Mouse (Mus musculus) spleen, adult 2 months (tissue): ENCODE results near the gene Srp68. TPM values are rescaled to one million over a fixed set of nuclear protein-coding genes. Genes with fewer than 3 reads are reported as not detected.
A peak's percentile ranks its signal among the peaks of the same experiment; 100 is the strongest.

Experiments
- DNase-seq, 2 experiments: peaks; one replicate each; pipeline versions ENCODE4 v3.0.0 to v3.0.0-alpha.2; 2012 to 2021; ENCODE audit warnings: low spot score in 2 of 2, low read depth in 1 of 2
- H3K27ac ChIP-seq: fragments of 200-500 bp; 2 replicates; pipeline ENCODE4 v1.5.1; 2012; ENCODE audit warnings: low read length, inconsistent platforms; ENCODE audit not compliant: insufficient read depth
- H3K27me3 ChIP-seq: fragments of 200-500 bp; 2 replicates; pipeline ENCODE4 v1.6.1; 2012; ENCODE audit warnings: mild to moderate bottlenecking, moderate library complexity, low read length, inconsistent platforms; ENCODE audit not compliant: control insufficient read depth, insufficient read depth
- H3K36me3 ChIP-seq: fragments of 200-500 bp; 2 replicates; pipeline ENCODE4 v1.6.1; 2012; ENCODE audit warnings: mild to moderate bottlenecking, low read length, inconsistent platforms; ENCODE audit not compliant: control insufficient read depth, insufficient read depth
- H3K4me1 ChIP-seq: fragments of 200-500 bp; 2 replicates; pipeline ENCODE4 v1.6.1; 2011; ENCODE audit warnings: inconsistent platforms; ENCODE audit not compliant: control insufficient read depth, insufficient read depth, insufficient read length
- H3K4me3 ChIP-seq: fragments of 200-500 bp; 2 replicates; pipeline ENCODE4 v1.5.1; 2011; ENCODE audit warnings: mild to moderate bottlenecking, inconsistent platforms; ENCODE audit not compliant: insufficient read depth, insufficient read length; ENCODE audit errors: extremely low read depth
- CTCF ChIP-seq: fragments of 200-500 bp; IDR thresholded peaks from 2 replicates; pipeline ENCODE4 v1.5.1; 2011; ENCODE audit warnings: mild to moderate bottlenecking, inconsistent platforms; ENCODE audit not compliant: insufficient read depth, insufficient read length, insufficient replicate concordance; ENCODE audit errors: extremely low read depth
- POLR2A ChIP-seq: fragments of 200-500 bp; IDR thresholded peaks from 2 replicates; pipeline ENCODE4 v1.6.1; 2011; ENCODE audit warnings: low read depth, low read length, inconsistent platforms
- WGBS: fragments of 180-500 bp; shearing (Covaris S2); methylation state at CpG from one replicate; pipeline ENCODE4 v1.1.7; 2018; 5-methylcytosine and 5-hydroxymethylcytosine counted together
- polyA plus RNA-seq: library from polyadenylated mRNA; depleted of rRNA; stranded (reverse); fragments of >200 nt; gene quantifications from 2 replicates; pipeline ENCODE4 v1.2.3, GENCODE M21; 2012

Gene Srp68
- polyA plus RNA-seq, 1 experiment = 25.4 TPM

DNA sequence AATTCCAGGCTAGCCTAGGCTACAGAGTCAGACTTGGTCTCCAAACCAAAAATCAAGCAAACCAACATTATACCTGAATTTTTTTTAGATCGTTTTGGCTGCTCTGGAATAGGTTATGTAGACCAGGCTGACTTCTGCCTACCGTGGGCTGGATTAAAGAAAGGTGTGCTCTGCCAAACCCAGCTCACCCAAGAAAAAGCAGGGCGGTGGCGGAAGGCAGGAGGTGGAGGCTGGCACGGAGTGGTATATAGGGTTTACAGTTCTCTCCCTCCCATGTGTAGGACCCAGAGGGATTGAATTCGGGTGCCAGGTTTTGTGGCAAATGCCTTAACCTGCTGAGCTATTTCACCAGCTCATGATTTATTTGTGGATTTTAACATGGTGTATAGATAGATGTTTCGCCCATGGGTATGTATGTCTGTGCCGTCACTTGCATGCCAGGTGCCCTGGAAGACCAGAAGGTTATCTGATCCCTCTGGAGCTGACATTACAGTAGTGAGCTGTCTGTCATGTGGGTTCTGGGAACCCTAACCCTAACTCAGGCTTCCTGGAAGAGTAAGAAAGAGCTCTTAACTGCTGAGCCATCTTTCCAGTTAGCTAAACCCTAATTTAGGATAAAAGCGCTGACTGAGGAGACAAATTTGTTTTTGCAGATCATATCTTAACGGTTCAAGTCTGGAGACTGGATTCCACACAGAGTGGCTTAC is 33.2 kb upstream of the Srp68 start, which contains the start of gene Exoc7:
Gene Exoc7, minus strand, starts transcription at position 215 of the 707 bp plus-strand sequence.
- peak within 1 kb of the TSS; percentile 86 for H3K4me3 ChIP-seq
- H3K27me3 ChIP-seq = no peaks in the 10 kb centered on the region
- WGBS = 77% methylated on average over 10 of the region's 10 CpGs
- DNase-seq = no peak
- TF ChIP-seq POLR2A (no peak), CTCF (no peak)
- peaks cover 6% of the 10 kb centered on the region; the same call in 1 of the 2 replicates for H3K4me1 ChIP-seq
- no peak within 1 kb of the TSS for H3K27ac ChIP-seq
- H3K36me3 ChIP-seq = peaks cover 5% of the 10 kb centered on the region; the same call in 1 of the 2 replicates

GRCm38 (mm10) chr11:116306126-116306982 is 32.3 kb upstream of the Srp68 start:
- Histone ChIP-seq H3K27ac (no peak overlapping the region), H3K27me3 (no peaks in the 10 kb centered on the region), H3K4me3 (peak overlapping the region; percentile 86), H3K4me1 (peaks cover 6% of the 10 kb centered on the region; the same call in 1 of the 2 replicates), H3K36me3 (peaks cover 5% of the 10 kb centered on the region; the same call in 1 of the 2 replicates)
- TF ChIP-seq CTCF (no peak), POLR2A (no peak; the same call in 1 of the 2 replicates)
- 1% methylated on average over 53 of the region's 53 CpGs for WGBS
- DNase-seq = peak; percentile 84 to 89

- peaks cover 6% of the 10 kb centered on the region; the same call in 1 of the 2 replicates for H3K4me1 ChIP-seq
- H3K36me3 ChIP-seq = peaks cover 8% of the 10 kb centered on the region; the same call in 1 of the 2 replicates
- 97% methylated on average over 2 of the region's 2 CpGs for whole genome bisulfite sequencing
- TF ChIP-seq POLR2A = no peak
- TF ChIP-seq CTCF = no peak
- no peak overlapping the region for H3K4me3 ChIP-seq
- no peaks in the 10 kb centered on the region for H3K27me3 ChIP-seq
- H3K27ac ChIP-seq = no peak overlapping the region
- no peak for DNase-seq
These were observed 31.4 kb upstream of the Srp68 start for GRCm38 (mm10) chr11:116305423-116305822.

GRCm38 (mm10) chr11:116298621-116299020 is 24.6 kb upstream of the Srp68 start:
- TF ChIP-seq CTCF = no peak
- TF ChIP-seq POLR2A = no peak
- Histone ChIP-seq H3K4me1 (no peaks in the 10 kb centered on the region), H3K4me3 (no peak overlapping the region), H3K27ac (no peak overlapping the region), H3K27me3 (no peaks in the 10 kb centered on the region), H3K36me3 (peaks cover 17% of the 10 kb centered on the region)
- 92% methylated on average over 6 of the region's 6 CpGs for WGBS
- DNase-seq = no peak

DNA sequence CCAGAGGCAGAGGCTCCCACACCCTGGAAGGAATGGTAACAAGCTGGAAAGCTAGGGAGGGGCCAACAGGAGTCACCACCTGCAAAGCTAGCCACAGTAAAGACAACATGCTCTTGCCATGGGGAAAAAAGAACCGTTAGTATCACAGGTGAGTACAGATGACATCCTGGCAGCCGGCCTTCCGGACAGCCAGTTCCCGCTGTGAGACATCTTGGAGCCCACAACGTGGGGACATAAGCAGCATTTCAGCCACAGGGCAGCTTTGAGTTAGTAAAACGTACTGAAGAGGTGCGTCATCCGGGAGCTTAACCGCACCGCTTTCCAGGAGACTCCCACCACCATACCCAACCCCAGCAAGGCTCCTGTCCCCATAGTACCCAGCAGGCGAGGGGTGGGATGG is 24.2 kb upstream of the Srp68 start:
- 97% methylated on average over 11 of the region's 11 CpGs for WGBS
- H3K27ac ChIP-seq = no peak overlapping the region
- H3K4me1 ChIP-seq = no peaks in the 10 kb centered on the region
- DNase-seq = no peak
- H3K4me3 ChIP-seq = no peak overlapping the region
- peaks cover 15% of the 10 kb centered on the region for H3K36me3 ChIP-seq
- H3K27me3 ChIP-seq = no peaks in the 10 kb centered on the region
- TF ChIP-seq CTCF (no peak), POLR2A (no peak)

- peaks cover 17% of the 10 kb centered on the region for H3K36me3 ChIP-seq
- no peaks in the 10 kb centered on the region for H3K27me3 ChIP-seq
- no peak for TF ChIP-seq CTCF
- no peak overlapping the region for H3K27ac ChIP-seq
- no peak for DNase-seq
- 79% methylated on average over 3 of the region's 3 CpGs for WGBS
- H3K4me3 ChIP-seq = no peak overlapping the region
- no peaks in the 10 kb centered on the region for H3K4me1 ChIP-seq
These were observed 23.0 kb upstream of the Srp68 start for GRCm38 (mm10) chr11:116297017-116297416.
